Mouse (Mus musculus) megakaryocyte progenitor cell, adult 5-6 weeks (primary cell): ENCODE data around the gene Gm45716. TPM values are rescaled to one million over a fixed set of nuclear protein-coding genes. Genes with fewer than 3 reads are reported as not detected.

Experiments
- ATAC-seq: replicated peaks from 2 replicates; pipeline ENCODE4 v1.8.0; 2016; ENCODE audit warnings: mild to moderate bottlenecking, moderate TSS enrichment, inconsistent platforms; ENCODE audit not compliant: poor library complexity
- total RNA-seq, 2 experiments: library from RNA; stranded (forward) in 1 of 2; stranded (reverse) in 1 of 2; fragments of 157-497, 149-512 nt in 1 of 2; fragments of 200-1000 nt in 1 of 2; gene quantifications; 2 replicates each; pipeline versions ENCODE4 v1.2.3 to v1.2.4; 2015 to 2017

Gene Gm45716
- total RNA-seq, 2 experiments from 2014 or later: 4.5 to 12.2 TPM

GRCm38 (mm10) chr11:90249025-90249650 lies 61.7 kb downstream of the Gm45716 start, which contains the start of gene Mmd:
TSS of gene Mmd (plus strand) at chr11:90249456.
- peak; percentile 89 for ATAC-seq

GRCm38 (mm10) chr11:90249701-90250141 lies 62.2 kb downstream of the Gm45716 start:
- ATAC-seq: no peak

- ATAC-seq: no peak
Observed at GRCm38 (mm10) chr11:90250189-90250588, 62.7 kb downstream of the Gm45716 start.

- ATAC-seq: no peak
Observed at GRCm38 (mm10) chr11:90250730-90251129, 63.2 kb downstream of the Gm45716 start.

GRCm38 (mm10) chr11:90251923-90252322 lies 64.4 kb downstream of the Gm45716 start:
- peak; percentile 14 for ATAC-seq

GRCm38 (mm10) chr11:90252366-90252765 lies 64.9 kb downstream of the Gm45716 start:
- ATAC-seq: no peak

GRCm38 (mm10) chr11:90254536-90254935 lies 67.1 kb downstream of the Gm45716 start:
- no peak for ATAC-seq

GRCm38 (mm10) chr11:90255687-90256086 lies 68.2 kb downstream of the Gm45716 start:
- no peak for ATAC-seq

- ATAC-seq: peak; percentile 65
Observed at GRCm38 (mm10) chr11:90256833-90257525, 69.5 kb downstream of the Gm45716 start.

- ATAC-seq: peak; percentile 47
Observed at GRCm38 (mm10) chr11:90258321-90258927, 70.9 kb downstream of the Gm45716 start.

GRCm38 (mm10) chr11:90259071-90259470 lies 71.6 kb downstream of the Gm45716 start:
- peak; percentile 29; the same call in 1 of the 2 replicates for ATAC-seq

GRCm38 (mm10) chr11:90259826-90260225 lies 72.3 kb downstream of the Gm45716 start:
- ATAC-seq: 0 out of 2 replicates have a peak, but pooled peaks have one; percentile 5

- peak; percentile 29; the same call in 1 of the 2 replicates for ATAC-seq
Observed at GRCm38 (mm10) chr11:90264180-90264579, 76.7 kb downstream of the Gm45716 start.

GRCm38 (mm10) chr11:90265581-90265980 lies 78.1 kb downstream of the Gm45716 start:
- no peak for ATAC-seq

- ATAC-seq: no peak
Observed at GRCm38 (mm10) chr11:90268934-90269333, 81.5 kb downstream of the Gm45716 start.

GRCm38 (mm10) chr11:90269398-90270123 lies 82.1 kb downstream of the Gm45716 start:
- no peak for ATAC-seq

- ATAC-seq: no peak
Observed at GRCm38 (mm10) chr11:90270132-90270877, 82.8 kb downstream of the Gm45716 start.

- no peak for ATAC-seq
Observed at GRCm38 (mm10) chr11:90274187-90274586, 86.7 kb downstream of the Gm45716 start.

- ATAC-seq: no peak
Observed at GRCm38 (mm10) chr11:90275663-90276062, 88.2 kb downstream of the Gm45716 start.

GRCm38 (mm10) chr11:90276150-90276549 lies 88.7 kb downstream of the Gm45716 start:
- ATAC-seq: no peak
